Mouse (Mus musculus) mouse embryonic stem cell (cell line): ENCODE measurements around the gene Fndc3a.

Experiments used
- in situ Hi-C, 2 experiments: fragments of 300-500 bp; cut with MboI; formaldehyde crosslinking; loops; 1 replicate in 1 of 2; 3 replicates in 1 of 2; pipeline ENCODE4 v1.14.3; 2019 to 2020; ENCODE audit warnings: low sequenced_read_pairs in 2 of 2, low pct_unique_long_range_greater_than_20kb in 1 of 2, mixed read lengths in 1 of 2; ENCODE audit not compliant: unreplicated experiment in 1 of 2

Gene Fndc3a

DNA sequence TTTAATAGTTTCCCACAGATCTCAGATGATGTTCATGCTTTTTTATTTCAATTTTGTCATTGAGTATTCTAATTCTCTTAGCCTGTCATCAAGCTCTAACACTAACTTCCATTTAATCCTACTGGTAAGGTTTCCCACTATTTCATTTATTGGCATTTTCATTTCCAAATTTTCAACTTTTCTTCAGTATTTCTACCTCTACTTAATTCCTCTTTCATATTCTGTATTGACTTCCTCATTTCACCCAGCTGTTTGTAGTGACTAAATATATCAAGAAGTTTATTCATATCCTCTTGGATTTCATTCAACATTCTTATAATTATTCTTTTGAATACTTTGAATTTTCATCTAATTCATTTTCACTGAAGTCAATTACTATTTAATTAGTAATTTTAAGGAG, 20.3 kb downstream of the Fndc3a start:
- in situ Hi-C loops = no loop called here

DNA sequence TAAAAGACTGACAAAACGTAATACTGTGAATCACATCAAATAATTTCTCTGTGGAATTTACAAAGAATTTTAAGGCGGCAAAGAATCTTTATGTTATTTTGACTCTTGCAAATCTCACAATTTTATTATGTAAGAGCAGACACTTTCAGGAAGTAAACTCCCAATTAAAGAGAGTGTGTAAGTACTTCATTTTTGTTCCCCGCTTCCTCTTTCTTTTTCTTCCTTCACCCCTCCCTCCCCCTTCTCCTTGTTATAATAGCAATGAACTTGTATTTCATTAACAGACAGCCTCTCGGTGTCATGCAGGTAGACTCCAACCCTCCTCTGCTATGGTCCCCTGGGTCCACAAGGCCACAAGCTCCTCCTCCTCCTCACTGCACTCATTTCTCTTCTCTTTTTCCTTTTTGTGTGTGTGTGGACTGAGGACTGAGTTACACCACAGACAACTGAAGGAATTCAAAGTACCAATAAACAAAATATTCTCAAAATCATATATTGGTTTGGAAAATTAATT, 24.9 kb downstream of the Fndc3a start:
- in situ Hi-C loops = no loop called here

DNA sequence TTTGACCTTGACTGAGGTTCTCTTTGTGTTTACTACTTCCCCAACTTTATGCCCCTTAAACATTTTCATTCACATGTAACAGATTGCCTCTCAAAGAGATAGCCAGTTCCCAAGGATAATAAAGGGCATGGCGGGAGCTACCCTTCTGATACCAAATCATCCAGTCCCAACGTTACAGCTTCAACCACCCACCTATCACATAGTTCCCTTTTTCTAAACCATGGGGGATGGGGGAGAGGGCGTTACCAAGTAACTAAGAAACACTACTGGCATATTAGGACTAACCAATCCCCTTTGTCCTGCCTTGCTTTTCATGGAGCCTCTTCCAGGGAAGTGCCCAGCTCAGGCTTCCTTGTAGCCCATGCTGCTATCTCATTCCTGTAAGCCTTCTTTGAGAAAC, 32.6 kb downstream of the Fndc3a start:
- in situ Hi-C loops = no loop called here

DNA sequence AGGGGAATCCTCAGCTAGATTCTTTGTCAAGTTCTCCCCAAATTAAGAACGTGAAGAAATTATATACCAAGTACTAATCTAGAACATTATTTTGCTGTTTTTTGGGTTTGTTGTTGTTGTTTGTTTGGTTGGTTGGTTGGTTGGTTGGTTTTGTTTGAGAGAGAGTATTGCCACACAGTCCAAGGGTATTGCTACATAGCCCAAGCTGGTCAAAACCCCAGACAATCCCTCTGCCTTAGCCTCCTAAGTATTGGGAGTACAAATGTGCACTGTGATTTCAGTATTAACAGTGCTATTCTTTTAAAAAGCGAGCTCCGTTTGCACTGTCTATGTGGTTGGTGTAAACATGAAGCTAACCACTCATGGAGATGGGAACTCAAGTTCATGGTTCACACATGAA, 37.9 kb downstream of the Fndc3a start:
- in situ Hi-C loops = no loop called here

DNA sequence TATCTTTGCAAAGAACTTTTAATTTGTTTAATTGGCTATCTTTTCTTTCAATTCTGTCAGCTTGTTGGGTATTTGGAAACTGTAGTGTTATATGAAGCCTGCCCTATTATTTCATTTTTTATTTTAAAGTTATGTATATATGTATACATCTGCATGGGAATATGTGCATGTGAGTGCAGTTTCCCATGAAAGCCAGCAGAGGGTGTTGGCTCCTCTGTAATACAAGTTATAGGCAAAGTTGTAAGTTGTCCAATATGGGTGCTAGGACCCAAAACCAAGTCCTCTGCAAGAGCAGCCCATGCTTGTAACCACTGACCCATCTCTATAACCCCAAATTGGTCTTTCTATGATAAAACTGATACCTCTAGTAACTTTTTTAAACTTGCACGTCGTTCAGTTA, 38.8 kb downstream of the Fndc3a start:
- in situ Hi-C loops = no loop called here

DNA sequence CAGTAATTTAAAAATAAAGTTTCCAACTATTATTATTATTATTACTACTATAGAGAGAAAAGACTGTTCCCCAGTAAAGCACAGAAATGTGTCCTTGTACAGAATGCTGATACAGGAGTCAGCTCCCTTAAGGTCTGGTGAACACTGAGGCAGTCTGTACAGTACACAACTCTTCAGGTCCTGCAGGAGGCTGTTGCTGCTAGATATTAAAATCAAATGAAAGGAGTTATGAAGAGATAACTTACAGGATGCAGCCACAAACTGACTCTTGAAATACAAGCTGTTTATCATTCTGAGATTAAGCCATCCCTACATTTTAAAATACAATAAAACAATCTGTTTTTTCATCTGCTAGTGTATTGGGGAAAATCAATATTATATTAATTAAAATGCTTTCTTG, 60.5 kb downstream of the Fndc3a start:
- in situ Hi-C loops = no loop called here

DNA sequence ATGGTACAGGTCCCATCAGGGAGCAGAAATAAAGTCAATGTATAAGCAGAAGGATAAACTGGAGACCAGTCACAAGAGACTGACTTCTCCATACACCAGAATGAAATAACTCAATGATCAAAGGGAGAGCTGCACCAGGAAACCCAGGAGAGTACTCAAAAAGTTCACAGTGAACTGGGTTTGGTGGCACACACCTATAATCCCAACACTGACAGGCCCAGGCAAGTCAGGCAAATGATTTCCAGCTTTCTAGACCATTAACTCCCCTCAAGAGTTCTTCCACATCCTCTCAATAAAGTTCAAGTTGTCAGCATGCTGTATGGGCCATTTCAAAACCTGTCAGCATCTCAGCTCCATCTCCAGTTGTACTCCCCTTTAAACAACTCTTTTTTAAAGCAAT, 64.3 kb downstream of the Fndc3a start:
- in situ Hi-C loops = no loop called here

DNA sequence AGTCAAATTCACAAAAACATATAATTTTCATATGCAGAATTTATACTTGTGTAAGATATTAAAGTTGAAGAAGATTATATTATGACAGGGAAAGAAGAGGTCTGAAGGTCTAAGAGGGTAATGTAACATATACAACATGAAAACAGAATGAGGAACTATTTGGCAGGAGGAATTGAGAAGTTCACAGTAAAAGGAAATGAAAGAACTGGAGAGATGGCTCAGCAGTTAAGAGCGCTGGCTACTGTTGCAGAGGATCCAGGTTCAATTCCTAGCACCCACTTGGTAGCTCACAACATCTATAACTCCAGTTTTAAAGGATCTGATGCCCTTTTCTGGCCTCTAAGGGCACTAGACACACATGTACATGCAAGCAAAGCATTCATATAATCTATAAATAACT, 65.2 kb downstream of the Fndc3a start:
- in situ Hi-C loops = no loop called here

DNA sequence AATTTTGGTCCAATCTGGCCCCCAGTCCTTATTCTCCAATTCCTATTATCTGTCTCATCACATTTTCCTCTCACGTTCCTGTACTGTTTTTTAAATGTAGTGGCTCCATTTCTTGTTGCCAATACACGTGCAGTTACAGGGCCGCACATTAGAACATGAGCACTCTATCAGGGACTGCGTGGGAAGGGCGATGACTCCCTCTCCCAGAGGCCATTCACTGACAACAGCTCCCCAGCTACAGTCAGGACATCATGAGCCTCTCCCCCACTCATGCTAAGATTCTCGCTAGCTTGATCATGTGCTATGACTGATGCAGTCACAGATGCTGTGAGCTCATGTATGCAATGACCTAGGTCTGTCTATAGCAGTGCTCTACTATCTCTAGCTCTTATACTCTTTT, 71.3 kb downstream of the Fndc3a start:
- in situ Hi-C loops = no loop called here

DNA sequence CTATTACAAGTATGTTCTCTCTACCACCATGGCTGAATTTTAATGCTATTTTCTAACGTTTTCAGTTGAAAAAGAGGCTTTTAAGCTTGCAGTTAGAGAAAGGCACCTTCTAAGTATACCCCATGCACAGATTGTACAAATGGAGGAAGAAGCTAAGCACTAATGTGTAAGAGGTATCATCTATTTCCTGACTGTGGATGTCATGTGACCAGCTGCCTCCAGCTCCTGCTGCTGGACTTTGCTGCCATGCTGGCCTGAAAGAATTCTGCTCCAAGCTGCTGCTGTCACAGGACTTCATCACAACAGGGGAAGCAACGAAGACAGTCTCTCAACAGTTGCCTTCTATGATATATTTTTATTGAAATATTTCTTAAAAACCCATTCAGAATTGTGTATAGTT, 76.2 kb downstream of the Fndc3a start:
- in situ Hi-C loops = no loop called here

DNA sequence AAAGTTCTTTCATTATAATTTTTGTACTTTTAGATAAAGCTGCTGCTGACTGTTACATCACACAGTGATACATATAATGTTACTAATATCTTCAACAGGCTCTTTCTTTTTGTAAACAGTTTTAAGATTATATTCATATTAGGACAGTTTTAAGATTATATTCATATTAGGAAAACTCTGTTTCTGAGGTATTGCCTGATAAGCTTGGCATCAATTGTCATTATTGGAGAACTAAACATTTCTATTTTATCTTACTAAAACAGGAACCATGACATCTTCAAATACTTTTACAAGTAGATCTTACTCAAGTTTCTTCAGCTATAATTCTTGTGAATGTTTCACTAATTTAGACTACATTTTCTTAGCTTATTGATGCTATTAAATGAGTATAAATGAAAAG, 84.4 kb downstream of the Fndc3a start:
- in situ Hi-C loops = no loop called here

DNA sequence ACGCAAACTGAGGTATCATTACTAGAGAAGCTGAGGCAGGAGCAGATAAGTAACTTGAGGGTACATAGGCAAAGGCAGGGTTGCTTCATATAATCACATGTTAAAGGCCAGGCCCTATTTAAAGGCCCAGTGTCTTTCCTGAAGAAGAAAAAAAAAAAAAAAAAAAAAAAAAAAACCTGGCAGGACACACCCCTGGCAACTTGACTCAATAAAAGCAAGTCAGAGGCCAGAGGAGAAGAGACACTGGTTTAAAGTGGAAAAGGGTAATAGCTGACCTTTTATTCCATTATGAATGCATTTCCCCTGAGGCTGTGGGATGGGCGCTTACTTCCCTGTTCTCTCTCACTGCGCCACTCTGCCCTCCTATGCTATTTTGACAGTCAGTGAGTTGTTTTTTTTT, 105.7 kb downstream of the Fndc3a start:
- in situ Hi-C loops = no loop called here

DNA sequence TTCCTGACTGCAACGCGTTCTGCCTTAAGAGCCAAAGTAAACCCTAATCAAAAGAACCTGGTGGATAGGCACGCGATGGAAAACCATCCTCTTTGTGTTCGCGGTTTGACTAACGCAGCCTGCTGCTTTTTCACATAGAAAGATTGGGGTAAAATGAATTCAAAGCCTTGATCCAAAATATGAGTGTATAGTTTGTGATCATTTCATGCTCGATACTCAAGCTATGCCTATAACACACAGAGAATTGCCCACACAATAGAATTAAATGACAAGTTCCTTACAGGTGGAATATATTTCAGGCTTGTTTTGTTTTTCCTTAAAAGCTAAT, 106.6 kb downstream of the Fndc3a start:
- in situ Hi-C loops = no loop called here

DNA sequence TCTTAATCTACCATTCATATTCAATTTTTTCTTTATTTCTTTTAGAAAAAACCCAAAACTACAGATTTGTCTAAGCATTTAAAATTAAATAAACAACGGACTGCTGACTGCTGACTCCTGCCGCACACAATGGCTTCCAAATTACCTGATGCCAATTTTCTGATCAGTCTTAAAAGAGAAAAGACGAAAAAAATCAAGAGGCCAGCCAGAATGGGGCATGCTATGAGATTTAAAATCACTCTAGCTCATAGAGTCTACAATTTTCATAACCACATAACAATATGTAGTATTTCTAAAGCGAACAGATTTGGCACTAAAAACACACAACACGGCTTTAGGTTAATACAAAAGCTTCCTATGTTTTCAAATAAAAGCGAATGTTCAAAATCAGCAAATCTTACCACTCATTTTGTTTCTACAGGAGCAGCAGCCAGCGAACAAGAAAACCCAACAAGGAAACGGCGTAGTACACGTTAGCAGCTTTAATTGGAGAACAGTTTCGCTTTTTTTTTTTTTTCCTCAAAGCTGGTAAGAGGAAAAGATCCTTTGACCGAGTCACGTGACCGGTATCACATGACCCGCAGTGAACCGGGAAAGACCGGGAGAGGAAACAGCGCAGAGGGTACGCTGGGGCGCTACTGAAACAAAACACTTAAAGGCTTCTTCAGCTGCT, 107.1 kb downstream of the Fndc3a start:
- in situ Hi-C loops = no loop called here

DNA sequence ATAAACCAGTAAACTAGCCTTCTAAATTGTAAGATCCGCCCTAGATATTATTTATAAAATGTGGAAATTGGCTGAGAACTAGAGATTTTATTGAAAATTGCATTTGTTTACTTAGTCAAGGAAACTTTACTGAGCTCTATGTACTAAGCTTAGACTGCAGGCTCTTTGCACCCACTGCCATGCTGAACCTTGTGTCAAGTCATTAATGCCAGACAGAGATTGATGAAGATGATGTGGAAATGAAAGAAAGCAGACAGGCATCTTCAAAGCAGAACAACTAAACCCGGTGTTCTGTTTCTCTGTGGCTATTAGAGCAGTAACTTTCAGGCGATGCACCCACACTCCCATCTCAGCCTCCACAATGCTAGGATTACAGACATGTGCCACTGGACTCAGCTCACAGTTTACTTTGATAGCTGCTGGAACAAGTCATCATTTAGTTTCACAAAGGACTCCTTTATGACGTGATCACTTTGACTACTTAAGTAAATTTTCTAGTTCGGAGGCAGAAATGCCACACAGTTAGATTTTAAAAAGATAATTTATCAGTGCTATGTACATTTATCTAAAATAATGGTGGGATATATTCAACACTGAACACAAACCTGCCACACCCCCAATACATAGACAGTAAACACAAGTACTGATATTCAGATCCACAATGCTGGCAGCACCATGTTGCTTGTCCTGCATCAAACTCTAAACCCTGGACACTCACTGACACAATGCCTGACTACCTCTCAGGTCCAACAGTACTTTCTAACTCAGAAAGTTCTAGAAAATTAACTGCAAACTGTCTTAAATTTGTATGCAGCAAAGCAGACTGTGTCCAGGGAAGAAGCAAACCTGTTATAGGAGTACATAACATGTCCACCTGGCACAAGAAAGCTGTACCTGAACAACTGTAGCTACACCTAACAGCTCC, 108.2 kb downstream of the Fndc3a start:
- in situ Hi-C loops = no loop called here

DNA sequence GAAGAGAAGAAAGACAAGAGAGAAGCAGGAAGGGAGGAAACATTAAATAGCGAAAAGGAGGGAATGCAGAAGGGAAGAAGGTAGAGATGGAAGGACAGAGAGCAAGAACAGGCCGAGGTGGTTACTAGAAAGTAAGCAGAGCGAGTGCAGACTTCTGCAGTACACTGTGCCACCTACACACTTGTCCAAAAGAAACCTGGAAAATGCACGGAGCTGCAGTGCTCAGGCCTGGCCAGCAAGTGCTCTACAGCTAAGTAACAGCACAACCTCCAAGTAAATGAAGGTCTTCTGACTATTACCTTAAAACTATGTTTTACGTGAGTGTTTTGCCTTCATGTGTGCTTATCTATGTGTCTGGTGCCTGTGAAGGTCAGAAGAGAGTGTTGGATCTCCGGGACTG, 109.4 kb downstream of the Fndc3a start:
- in situ Hi-C loops = no loop called here

DNA sequence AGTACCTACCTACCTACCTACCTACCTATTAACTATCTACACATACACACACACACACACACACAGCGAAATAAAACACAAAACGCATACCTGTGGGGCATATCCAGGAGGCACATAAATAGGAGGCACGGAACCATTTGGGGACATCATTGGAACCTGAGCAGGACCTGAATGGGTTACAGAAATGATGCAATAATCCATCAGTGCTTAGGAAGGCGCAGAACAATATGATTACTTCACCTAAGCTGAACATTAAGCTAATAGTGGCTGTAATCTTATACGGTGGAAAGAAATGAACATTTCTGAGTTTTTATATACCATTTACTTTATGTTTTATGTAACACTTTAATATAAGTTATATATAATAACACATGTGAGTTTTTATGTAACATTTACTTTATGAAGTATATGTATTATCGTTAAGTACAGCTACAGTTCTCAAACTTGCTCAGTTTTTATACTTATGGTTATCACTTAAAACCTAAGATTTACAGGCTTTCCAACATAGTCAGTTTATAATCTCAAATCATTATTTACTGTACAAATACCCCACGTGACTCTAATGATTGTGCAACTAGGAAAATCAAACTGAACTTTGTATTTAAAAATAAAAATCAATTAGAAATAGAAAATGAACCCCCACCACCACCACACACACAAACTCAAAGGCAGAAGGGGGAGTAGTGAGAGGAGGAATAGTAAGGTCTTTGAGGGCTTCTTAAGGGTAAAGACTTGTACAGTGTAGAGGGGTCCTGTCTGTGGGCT, 110.6 kb downstream of the Fndc3a start:
- in situ Hi-C loops = no loop called here

DNA sequence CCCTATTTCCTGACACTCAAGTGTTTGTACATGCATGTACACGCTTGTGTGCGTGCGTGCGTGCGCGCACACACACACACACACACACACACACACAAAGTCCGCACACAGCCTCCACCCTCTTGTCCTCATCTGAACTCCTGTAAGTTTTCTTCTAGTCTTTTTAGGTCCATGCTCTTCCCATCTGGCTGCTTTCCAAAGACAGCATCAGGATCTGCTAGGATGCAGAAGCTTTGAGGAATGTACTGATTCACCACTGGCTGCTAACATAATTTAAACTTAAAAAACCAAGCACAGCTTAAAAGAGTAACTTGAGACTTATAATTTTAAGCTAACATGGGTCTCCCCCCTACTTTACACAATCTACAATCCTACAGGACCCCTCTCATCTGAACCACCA, 115.6 kb downstream of the Fndc3a start:
- in situ Hi-C loops = no loop called here

DNA sequence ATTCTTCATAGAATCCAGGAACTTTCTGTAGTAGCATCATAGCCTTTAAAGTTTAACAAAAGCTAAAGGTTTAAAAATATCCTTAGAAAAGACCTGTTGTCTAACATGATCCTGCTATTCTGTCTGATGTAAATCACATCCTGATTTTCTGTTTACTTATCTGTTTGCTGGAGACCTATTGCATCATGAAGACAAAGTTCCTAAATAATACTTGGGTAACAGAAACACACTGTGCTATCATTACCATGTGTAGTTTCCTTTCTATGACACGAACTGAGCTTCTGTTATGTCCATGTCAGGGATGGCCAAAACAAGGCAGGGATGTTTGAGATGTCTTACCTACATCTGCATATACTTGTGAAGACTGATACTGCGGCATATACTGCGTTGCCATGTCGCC, 120.4 kb downstream of the Fndc3a start:
- in situ Hi-C loops = no loop called here
